Mouse (Mus musculus): ENCODE data around the gene Olfr131. TPM values are rescaled to one million over a fixed set of nuclear protein-coding genes. Genes with fewer than 3 reads are reported as not detected.
"Not testable (repeated sequence)": the region's sequence is repeated elsewhere in the genome, so short reads cannot be mapped to it uniquely, and the experiment has no call there.

Gene Olfr131
- not detected for total RNA-seq (2021)
- long read RNA-seq, experiment 1, result 0 reads
- long read RNA-seq, experiment 2, result 0 reads

- intact Hi-C loops (cut with DNase I), result no loop called here
Observed at GRCm38 (mm10) chr17:38088593-38088992, at the start of gene Olfr131. Olfr131 (minus strand) TSS chr17:38088693.

DNA sequence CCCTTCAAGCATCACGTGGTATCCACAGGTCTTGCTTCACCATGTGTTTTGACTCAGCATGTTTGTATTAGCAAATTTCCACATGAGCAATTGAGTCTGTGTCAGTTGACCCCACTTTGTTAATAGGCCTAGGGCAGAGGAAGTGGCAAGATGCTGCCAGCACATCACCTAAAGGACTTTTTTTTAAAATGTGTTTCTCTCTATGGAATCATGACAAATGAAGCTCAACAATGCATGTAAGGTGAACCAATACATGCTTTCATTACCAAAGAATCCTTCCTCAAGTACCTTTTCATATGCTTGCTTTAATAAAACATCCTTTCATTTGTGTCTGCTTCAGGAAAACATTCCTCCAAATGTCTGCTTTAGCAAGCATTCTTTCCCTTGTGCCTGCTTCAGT, 45.9 kb upstream of the Olfr131 start, which contains the start of gene Olfr132:
TSS of gene Olfr132 (minus strand) at position 101 of the 400 bp plus-strand sequence.
- intact Hi-C loops (cut with DNase I), result no loop called here
- no peak for DNase-seq (ENCODE audit: low spot score in 2 of 2)

More at GRCm38 (mm10) chr17:38088593-38088992, at the start of gene Olfr131:
- DNase-seq (ENCODE audit: low spot score in 2 of 2), result no peak

DNA sequence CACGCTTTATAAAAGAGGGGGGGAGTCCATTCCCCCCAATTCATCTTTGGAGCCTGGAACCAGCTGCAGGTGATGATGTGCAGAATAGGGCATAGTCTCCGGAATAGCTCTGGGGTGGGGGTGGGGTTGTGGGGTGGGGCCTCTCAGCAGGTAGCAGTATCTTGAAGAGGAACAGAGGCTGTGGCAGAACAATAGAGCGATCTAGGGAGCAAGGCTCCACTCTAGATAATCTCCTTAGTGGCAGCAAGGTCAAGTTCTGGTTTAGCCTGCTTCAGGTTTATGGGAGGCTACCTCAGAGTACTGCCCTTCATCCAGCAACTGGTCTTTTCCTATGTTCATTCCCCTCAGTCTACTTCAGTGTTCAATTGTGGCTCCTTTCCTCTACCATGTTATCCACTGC, 36.9 kb upstream of the Olfr131 start:
- intact Hi-C loops (cut with DNase I); DNase-seq (ENCODE audit: low spot score in 2 of 2): not testable (repeated sequence)

GRCm38 (mm10) chr17:38124199-38124598, 35.7 kb upstream of the Olfr131 start:
- intact Hi-C loops (cut with DNase I); DNase-seq (ENCODE audit: low spot score in 2 of 2): not testable (repeated sequence)

GRCm38 (mm10) chr17:38082364-38082763, 6.1 kb downstream of the Olfr131 start:
- no peak for DNase-seq (ENCODE audit: low spot score in 2 of 2)
- intact Hi-C loops (cut with DNase I), result no loop called here

- no peak for DNase-seq (ENCODE audit: low spot score in 2 of 2)
- intact Hi-C loops (cut with DNase I), result no loop called here
Observed at GRCm38 (mm10) chr17:38063621-38064020, 24.9 kb downstream of the Olfr131 start, which contains the start of gene Olfr130. Olfr130 (plus strand) TSS chr17:38063921.

GRCm38 (mm10) chr17:38059979-38060378, 28.5 kb downstream of the Olfr131 start, which contains the start of gene Olfr129:
Olfr129 (minus strand) TSS chr17:38060079.
- no peak for DNase-seq (ENCODE audit: low spot score in 2 of 2)
- intact Hi-C loops (cut with DNase I), result no loop called here

Other genes starting within 250 kb of the Olfr131 start
- not detected for gene Olfr126, start 241.2 kb downstream of the Olfr131 start, total RNA-seq (2021)
- not detected for gene Olfr127, start 188.3 kb downstream of the Olfr131 start, total RNA-seq (2021)
- not detected for gene Olfr128, start 168.1 kb downstream of the Olfr131 start, total RNA-seq (2021)
- gene Olfr761, start 135.6 kb downstream of the Olfr131 start, total RNA-seq (2021), result not detected
- gene Olfr129, start 28.6 kb downstream of the Olfr131 start, total RNA-seq (2021), result not detected
- gene Olfr130, start 24.8 kb downstream of the Olfr131 start, total RNA-seq (2021), result not detected
- gene Olfr132, start 45.8 kb upstream of the Olfr131 start, total RNA-seq (2021), result not detected
- gene Olfr133, start 56.6 kb upstream of the Olfr131 start, total RNA-seq (2021), result not detected
- not detected for gene Olfr134, start 82.7 kb upstream of the Olfr131 start, total RNA-seq (2021)
- not detected for gene Olfr135, start 115.6 kb upstream of the Olfr131 start, total RNA-seq (2021)
- not detected for gene Olfr138, start 172.3 kb upstream of the Olfr131 start, total RNA-seq (2021)
- gene Olfr137, start 218.9 kb upstream of the Olfr131 start, total RNA-seq (2021), result not detected
- not detected for gene Olfr136, start 241.1 kb upstream of the Olfr131 start, total RNA-seq (2021)

Measured in left cerebral cortex, postnatal 14 days (tissue).